Mouse (Mus musculus): Measurements from ENCODE around the gene Olfr553. TPM values are rescaled to one million over a fixed set of nuclear protein-coding genes. Genes with fewer than 3 reads are reported as not detected.
A peak's percentile ranks its signal among the peaks of the same experiment; 100 is the strongest.

Gene Olfr553
- polyA plus RNA-seq, 1 experiment: not detected

GRCm38 (mm10) chr7:102573174-102573830 is 44.7 kb downstream of the Olfr553 start:
- H3K9me3 ChIP-seq (replicated peaks; ENCODE audit: control insufficient read depth, insufficient read depth, low read length, poor library complexity, severe bottlenecking): no peaks in the 10 kb centered on the region
- no peak overlapping the region for H3K27ac ChIP-seq (ENCODE audit: insufficient read depth, low read length)
- H3K4me1 ChIP-seq (ENCODE audit: control insufficient read depth, insufficient read depth, low read length): no peaks in the 10 kb centered on the region
- TF ChIP-seq CTCF (IDR thresholded peaks at IDR 0.05; ENCODE audit: low read depth, low read length) (no peak), EP300 (IDR thresholded peaks at IDR 0.05; ENCODE audit: insufficient read depth, low read depth, low read length) (no peak), POLR2A (IDR thresholded peaks at IDR 0.05; ENCODE audit: insufficient read depth, low read length) (no peak)
- no peak overlapping the region for H3K4me3 ChIP-seq (ENCODE audit: low read depth, low read length)
- H3K27me3 ChIP-seq (ENCODE audit: control insufficient read depth, insufficient read depth, low read length, poor library complexity, severe bottlenecking): no peaks in the 10 kb centered on the region
- H3K9ac ChIP-seq (ENCODE audit: low read depth, poor library complexity, severe bottlenecking): no peak overlapping the region
- H3K36me3 ChIP-seq (ENCODE audit: control insufficient read depth, insufficient read depth, low read length, poor library complexity, severe bottlenecking): no peaks in the 10 kb centered on the region

DNA sequence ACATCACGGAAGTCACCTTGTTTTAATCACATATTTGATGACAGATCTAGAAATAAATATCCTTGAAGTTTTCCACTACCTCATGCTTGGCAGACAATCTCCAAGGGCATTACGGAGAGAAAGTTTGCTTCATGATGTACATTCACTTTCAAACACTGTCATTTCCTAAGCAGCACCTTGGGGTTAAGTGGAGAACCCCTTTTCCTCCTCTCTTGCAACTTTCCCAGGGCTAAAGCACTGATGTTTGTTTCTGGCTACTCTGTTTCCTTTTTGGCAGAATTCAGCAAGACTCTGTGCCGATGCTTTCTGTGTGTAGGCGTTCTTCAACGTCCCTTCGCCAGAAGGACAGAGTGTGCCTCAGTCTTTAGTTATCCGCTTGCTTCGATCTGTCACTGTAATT is 46.9 kb downstream of the Olfr553 start, which contains the start of gene Olfr550:
Gene Olfr550, plus strand, starts transcription at position 301 of the 400 bp plus-strand sequence.
- no peaks in the 10 kb centered on the region for H3K4me1 ChIP-seq (ENCODE audit: control insufficient read depth, insufficient read depth, low read length)
- H3K9ac ChIP-seq (ENCODE audit: low read depth, poor library complexity, severe bottlenecking): no peak within 1 kb of the TSS
- H3K9me3 ChIP-seq (replicated peaks; ENCODE audit: control insufficient read depth, insufficient read depth, low read length, poor library complexity, severe bottlenecking): no peaks in the 10 kb centered on the region
- no peak within 1 kb of the TSS for H3K4me3 ChIP-seq (ENCODE audit: low read depth, low read length)
- TF ChIP-seq POLR2A (IDR thresholded peaks at IDR 0.05; ENCODE audit: insufficient read depth, low read length) (no peak), EP300 (IDR thresholded peaks at IDR 0.05; ENCODE audit: insufficient read depth, low read depth, low read length) (no peak), CTCF (IDR thresholded peaks at IDR 0.05; ENCODE audit: low read depth, low read length) (no peak)
- H3K36me3 ChIP-seq (ENCODE audit: control insufficient read depth, insufficient read depth, low read length, poor library complexity, severe bottlenecking): no peaks in the 10 kb centered on the region
- H3K27ac ChIP-seq (ENCODE audit: insufficient read depth, low read length): no peak within 1 kb of the TSS
- H3K27me3 ChIP-seq (ENCODE audit: control insufficient read depth, insufficient read depth, low read length, poor library complexity, severe bottlenecking): no peaks in the 10 kb centered on the region

DNA sequence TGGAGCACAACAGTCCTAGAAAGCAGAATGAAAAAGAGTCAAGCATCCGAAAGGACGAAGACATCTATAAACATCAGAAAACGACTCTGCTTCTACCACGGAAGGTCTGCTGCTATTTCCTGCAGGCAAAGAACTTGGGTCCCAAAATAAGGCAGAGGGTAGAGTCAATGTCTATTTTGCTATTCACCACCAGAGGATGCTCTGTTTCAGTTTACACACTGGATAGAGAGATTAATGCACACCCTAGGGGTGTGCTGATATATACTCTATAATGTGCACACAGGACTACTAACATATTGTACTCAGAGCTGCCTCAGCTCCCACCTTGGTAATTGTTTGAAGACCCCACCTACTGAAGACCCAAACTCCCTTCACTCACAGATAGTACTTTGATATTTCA is 51.8 kb downstream of the Olfr553 start:
- no peaks in the 10 kb centered on the region for H3K27me3 ChIP-seq (ENCODE audit: control insufficient read depth, insufficient read depth, low read length, poor library complexity, severe bottlenecking)
- no peak overlapping the region for H3K9ac ChIP-seq (ENCODE audit: low read depth, poor library complexity, severe bottlenecking)
- no peaks in the 10 kb centered on the region for H3K9me3 ChIP-seq (replicated peaks; ENCODE audit: control insufficient read depth, insufficient read depth, low read length, poor library complexity, severe bottlenecking)
- H3K36me3 ChIP-seq (ENCODE audit: control insufficient read depth, insufficient read depth, low read length, poor library complexity, severe bottlenecking): no peaks in the 10 kb centered on the region
- H3K27ac ChIP-seq (ENCODE audit: insufficient read depth, low read length): no peak overlapping the region
- no peaks in the 10 kb centered on the region for H3K4me1 ChIP-seq (ENCODE audit: control insufficient read depth, insufficient read depth, low read length)
- TF ChIP-seq POLR2A (IDR thresholded peaks at IDR 0.05; ENCODE audit: insufficient read depth, low read length) (no peak), CTCF (IDR thresholded peaks at IDR 0.05; ENCODE audit: low read depth, low read length) (no peak), EP300 (IDR thresholded peaks at IDR 0.05; ENCODE audit: insufficient read depth, low read depth, low read length) (no peak)
- no peak overlapping the region for H3K4me3 ChIP-seq (ENCODE audit: low read depth, low read length)

GRCm38 (mm10) chr7:102564999-102565997 is 52.7 kb downstream of the Olfr553 start, which contains the start of gene Trim21:
Trim21 (minus strand) TSS chr7:102565486.
- Histone ChIP-seq H3K4me3 (ENCODE audit: low read depth, low read length) (peak within 1 kb of the TSS; percentile 45), H3K4me1 (ENCODE audit: control insufficient read depth, insufficient read depth, low read length) (no peaks in the 10 kb centered on the region), H3K9ac (ENCODE audit: low read depth, poor library complexity, severe bottlenecking) (no peak within 1 kb of the TSS), H3K36me3 (ENCODE audit: control insufficient read depth, insufficient read depth, low read length, poor library complexity, severe bottlenecking) (no peaks in the 10 kb centered on the region), H3K27me3 (ENCODE audit: control insufficient read depth, insufficient read depth, low read length, poor library complexity, severe bottlenecking) (no peaks in the 10 kb centered on the region), H3K9me3 (replicated peaks; ENCODE audit: control insufficient read depth, insufficient read depth, low read length, poor library complexity, severe bottlenecking) (no peaks in the 10 kb centered on the region), H3K27ac (ENCODE audit: insufficient read depth, low read length) (no peak within 1 kb of the TSS)
- TF ChIP-seq EP300 (IDR thresholded peaks at IDR 0.05; ENCODE audit: insufficient read depth, low read depth, low read length): no peak
- TF ChIP-seq CTCF (IDR thresholded peaks at IDR 0.05; ENCODE audit: low read depth, low read length): no peak
- no peak for TF ChIP-seq POLR2A (IDR thresholded peaks at IDR 0.05; ENCODE audit: insufficient read depth, low read length)

Other genes with a start within 250 kb of the Olfr553 start
- 157 and 167 TPM in 2 replicates for gene Rrm1, start 176.5 kb downstream of the Olfr553 start, polyA plus RNA-seq (2011; ENCODE audit: insufficient read depth, insufficient read length, low read depth, missing spikeins)
- gene Olfr543, start 136.5 kb downstream of the Olfr553 start, polyA plus RNA-seq (2011; ENCODE audit: insufficient read depth, insufficient read length, low read depth, missing spikeins): not detected in 2 replicates
- gene Olfr544, start 129.9 kb downstream of the Olfr553 start, polyA plus RNA-seq (2011; ENCODE audit: insufficient read depth, insufficient read length, low read depth, missing spikeins): not detected in 2 replicates
- not detected in 2 replicates for gene Olfr545, start 118.6 kb downstream of the Olfr553 start, polyA plus RNA-seq (2011; ENCODE audit: insufficient read depth, insufficient read length, low read depth, missing spikeins)
- gene Olfr547, start 83.5 kb downstream of the Olfr553 start, polyA plus RNA-seq (2011; ENCODE audit: insufficient read depth, insufficient read length, low read depth, missing spikeins): not detected in 2 replicates
- gene Olfr548-ps1, start 77.3 kb downstream of the Olfr553 start, polyA plus RNA-seq (2011; ENCODE audit: insufficient read depth, insufficient read length, low read depth, missing spikeins): not detected in 2 replicates
- gene Olfr549, start 68.3 kb downstream of the Olfr553 start, polyA plus RNA-seq (2011; ENCODE audit: insufficient read depth, insufficient read length, low read depth, missing spikeins): not detected in 2 replicates
- gene Trim21, start 52.7 kb downstream of the Olfr553 start, polyA plus RNA-seq (2011; ENCODE audit: insufficient read depth, insufficient read length, low read depth, missing spikeins): 8.6 and 9.9 TPM in 2 replicates
- gene Olfr550, start 46.8 kb downstream of the Olfr553 start, polyA plus RNA-seq (2011; ENCODE audit: insufficient read depth, insufficient read length, low read depth, missing spikeins): not detected in 2 replicates
- not detected in 2 replicates for gene Olfr551, start 26.3 kb downstream of the Olfr553 start, polyA plus RNA-seq (2011; ENCODE audit: insufficient read depth, insufficient read length, low read depth, missing spikeins)
- not detected in 2 replicates for gene Olfr552, start 20.4 kb downstream of the Olfr553 start, polyA plus RNA-seq (2011; ENCODE audit: insufficient read depth, insufficient read length, low read depth, missing spikeins)
- not detected in 2 replicates for gene Olfr554, start 20.2 kb upstream of the Olfr553 start, polyA plus RNA-seq (2011; ENCODE audit: insufficient read depth, insufficient read length, low read depth, missing spikeins)
- gene Olfr555, start 40.6 kb upstream of the Olfr553 start, polyA plus RNA-seq (2011; ENCODE audit: insufficient read depth, insufficient read length, low read depth, missing spikeins): not detected in 2 replicates
- gene Olfr556, start 46.7 kb upstream of the Olfr553 start, polyA plus RNA-seq (2011; ENCODE audit: insufficient read depth, insufficient read length, low read depth, missing spikeins): not detected in 2 replicates
- 7.6 and 9.9 TPM in 2 replicates for gene Trim68, start 69.1 kb upstream of the Olfr553 start, polyA plus RNA-seq (2011; ENCODE audit: insufficient read depth, insufficient read length, low read depth, missing spikeins)
- not detected in 2 replicates for gene Olfr557, start 77.7 kb upstream of the Olfr553 start, polyA plus RNA-seq (2011; ENCODE audit: insufficient read depth, insufficient read length, low read depth, missing spikeins)
- not detected in 2 replicates for gene Olfr558, start 84.0 kb upstream of the Olfr553 start, polyA plus RNA-seq (2011; ENCODE audit: insufficient read depth, insufficient read length, low read depth, missing spikeins)
- not detected in 2 replicates for gene Olfr33, start 100.9 kb upstream of the Olfr553 start, polyA plus RNA-seq (2011; ENCODE audit: insufficient read depth, insufficient read length, low read depth, missing spikeins)
- gene Olfr559, start 109.3 kb upstream of the Olfr553 start, polyA plus RNA-seq (2011; ENCODE audit: insufficient read depth, insufficient read length, low read depth, missing spikeins): not detected in 2 replicates
- not detected in 2 replicates for gene Olfr560, start 141.1 kb upstream of the Olfr553 start, polyA plus RNA-seq (2011; ENCODE audit: insufficient read depth, insufficient read length, low read depth, missing spikeins)
- gene Olfr78, start 141.3 kb upstream of the Olfr553 start, polyA plus RNA-seq (2011; ENCODE audit: insufficient read depth, insufficient read length, low read depth, missing spikeins): not detected in 2 replicates
- not detected in 2 replicates for gene Olfr561, start 153.0 kb upstream of the Olfr553 start, polyA plus RNA-seq (2011; ENCODE audit: insufficient read depth, insufficient read length, low read depth, missing spikeins)
- gene Olfr564, start 185.3 kb upstream of the Olfr553 start, polyA plus RNA-seq (2011; ENCODE audit: insufficient read depth, insufficient read length, low read depth, missing spikeins): not detected in 2 replicates
- gene Olfr566, start 240.5 kb upstream of the Olfr553 start, polyA plus RNA-seq (2011; ENCODE audit: insufficient read depth, insufficient read length, low read depth, missing spikeins): not detected in 2 replicates